Mouse (Mus musculus): ENCODE results near the gene Tnfrsf13c. TPM values are rescaled to one million over a fixed set of nuclear protein-coding genes. Genes with fewer than 3 reads are reported as not detected.

Tnfrsf13c gene
- total and polyA plus RNA-seq, 3 experiments, result 204 to 287 (median 257) TPM

DNA sequence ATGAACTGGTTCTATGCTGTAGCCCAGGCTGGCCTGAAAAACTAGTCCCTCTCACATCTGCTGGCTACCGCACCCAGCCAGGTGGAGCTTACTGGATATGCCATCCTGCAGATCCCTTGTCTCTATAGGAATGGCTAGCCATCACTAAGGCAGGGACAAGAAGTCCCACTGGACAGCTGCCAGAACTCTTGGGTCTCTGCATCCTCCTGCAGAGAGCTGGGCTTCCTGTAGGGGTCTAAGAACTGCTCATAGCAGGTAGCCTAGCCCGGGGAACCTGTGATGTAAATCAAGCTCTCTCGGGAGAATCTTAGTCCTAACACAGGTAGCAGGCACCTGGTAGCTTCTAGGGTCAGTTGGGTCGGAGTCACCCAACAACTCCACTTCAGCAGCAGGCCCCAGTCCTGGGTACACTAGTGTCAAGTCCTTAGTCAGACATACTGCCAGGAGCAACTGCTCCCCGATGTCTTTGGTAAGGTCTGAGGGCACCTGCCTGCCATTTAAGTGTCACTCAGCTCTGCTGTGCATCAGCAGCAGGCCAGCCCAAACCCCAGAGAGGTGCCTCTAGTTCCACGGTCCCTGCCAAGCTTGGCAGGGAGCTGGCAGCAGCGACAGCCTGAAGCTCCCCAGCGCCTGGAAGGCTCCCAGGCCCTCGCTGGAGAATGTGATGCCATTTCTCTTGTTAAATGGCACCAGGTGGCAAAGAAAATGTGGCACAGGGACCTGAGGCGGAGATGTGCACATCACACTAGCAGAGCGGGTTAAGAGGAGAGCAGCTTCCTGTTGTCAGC lies 7.6 kb upstream of the Tnfrsf13c start:
- H3K4me3 ChIP-seq (replicated peaks in 1 of 3; ENCODE audit: low read depth in 2 of 3, low read length in 2 of 3, poor library complexity in 1 of 3), result no peak overlapping the region
- no peaks in the 10 kb centered on the region for H3K9me3 ChIP-seq (replicated peaks; ENCODE audit: low read length)
- dilution Hi-C loops (cut with MboI; ENCODE audit: extremely low pct_ligation_motif_present, extremely low pct_unique_long_range_greater_than_20kb, low sequenced_read_pairs), result no loop called here
- peaks cover 44 to 75% of the 10 kb centered on the region in 2 experiments for H3K4me1 ChIP-seq (ENCODE audit: control insufficient read depth in 1 of 2, insufficient read depth in 2 of 2)
- in situ Hi-C loops (cut with MboI; ENCODE audit: low pct_ligation_motif_present, low pct_unique_long_range_greater_than_20kb, low sequenced_read_pairs), result no loop called here
- no peaks in the 10 kb centered on the region for H3K79me2 ChIP-seq (replicated peaks; ENCODE audit: control insufficient read depth, extremely low read depth, insufficient read depth, poor library complexity, severe bottlenecking)
- H3K9ac ChIP-seq (ENCODE audit: insufficient read depth, low read depth), result no peak overlapping the region
- DNase-seq (ENCODE audit: extremely low read depth), result no peak
- no peak overlapping the region for H3K4me2 ChIP-seq (ENCODE audit: insufficient read depth, low read depth, poor library complexity, severe bottlenecking)
- H3K27ac ChIP-seq (ENCODE audit: insufficient read depth, low read depth), result no peak overlapping the region
- H3K27me3 ChIP-seq (replicated peaks), result no peaks in the 10 kb centered on the region
- peaks cover 5 to 32% of the 10 kb centered on the region in 2 experiments for H3K36me3 ChIP-seq (replicated peaks in 1 of 2; ENCODE audit: control insufficient read depth in 1 of 2, insufficient read depth in 1 of 2, low read length in 1 of 2)
- TF ChIP-seq ZC3H11A (IDR thresholded peaks at IDR 0.05; ENCODE audit: low read depth, low read length) (no peak), PAX5 (IDR thresholded peaks at IDR 0.05; ENCODE audit: low read length) (no peak), MYC (IDR thresholded peaks at IDR 0.05; ENCODE audit: low read depth, low read length) (no peak), TCF12 (IDR thresholded peaks at IDR 0.05; ENCODE audit: low read depth, low read length) (no peak), JUN (IDR thresholded peaks at IDR 0.05; ENCODE audit: insufficient read depth, low read depth, low read length) (no peak), MEF2A (IDR thresholded peaks at IDR 0.05; ENCODE audit: borderline replicate concordance, low read depth, low read length) (no peak), POLR2A (IDR thresholded peaks at IDR 0.05; ENCODE audit: low read depth, low read length) (no peak), CHD2 (IDR thresholded peaks at IDR 0.05; ENCODE audit: low read length) (no peak; the same call in 1 of the 2 replicates), ETS1 (conservative IDR thresholded peaks at IDR 0.05; ENCODE audit: low read depth, low read length) (no peak), MXI1 (IDR thresholded peaks at IDR 0.05; ENCODE audit: low read depth, low read length) (0 out of 2 replicates have a peak, but pooled peaks have one; percentile 23), UBTF (IDR thresholded peaks at IDR 0.05; ENCODE audit: low read depth, low read length) (no peak), ZKSCAN1 (IDR thresholded peaks at IDR 0.05; ENCODE audit: borderline replicate concordance, low read depth, low read length) (no peak), KAT2A (IDR thresholded peaks at IDR 0.05; ENCODE audit: insufficient replicate concordance, low read length) (no peak), SIN3A (IDR thresholded peaks at IDR 0.05; ENCODE audit: low read length) (0 out of 2 replicates have a peak, but pooled peaks have one; percentile 31), ELF1 (IDR thresholded peaks at IDR 0.05; ENCODE audit: low read depth, low read length) (no peak), IRF4 (IDR thresholded peaks at IDR 0.05; ENCODE audit: low read depth, low read length) (no peak), USF2 (conservative IDR thresholded peaks at IDR 0.05; ENCODE audit: low read depth, low read length) (no peak)

DNA sequence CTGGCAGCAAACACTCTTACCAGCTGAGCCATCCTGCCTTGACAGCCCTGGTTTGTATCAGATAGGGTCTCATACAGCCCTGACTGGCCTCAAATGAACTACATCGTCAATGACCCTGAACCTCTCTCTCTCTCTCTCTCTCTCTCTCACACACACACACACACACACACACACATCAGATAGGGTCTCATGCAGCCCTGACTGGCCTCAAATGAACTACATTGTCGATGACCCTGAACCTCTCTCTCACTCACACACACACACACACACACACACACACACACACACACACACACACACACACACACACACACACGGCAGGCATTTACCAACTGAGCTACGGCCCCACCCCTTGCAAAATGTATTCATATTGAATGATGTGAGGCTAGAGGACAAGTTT lies 6.9 kb upstream of the Tnfrsf13c start:
- TF ChIP-seq USF1 (IDR thresholded peaks at IDR 0.05; ENCODE audit: low read depth, low read length) (no peak), POLR2AphosphoS2 (IDR thresholded peaks at IDR 0.05; ENCODE audit: low read depth, low read length) (no peak), ZKSCAN1 (IDR thresholded peaks at IDR 0.05; ENCODE audit: borderline replicate concordance, low read depth, low read length) (no peak), POLR2A (IDR thresholded peaks at IDR 0.05; ENCODE audit: low read depth, low read length) (no peak), NRF1 (IDR thresholded peaks at IDR 0.05; ENCODE audit: low read depth, low read length) (no peak), CHD1 (IDR thresholded peaks at IDR 0.05; ENCODE audit: low read depth, low read length) (no peak), RAD21 (IDR thresholded peaks at IDR 0.05; ENCODE audit: low read depth, low read length) (no peak), MAZ (IDR thresholded peaks at IDR 0.05; ENCODE audit: low read depth, low read length) (no peak), IRF4 (IDR thresholded peaks at IDR 0.05; ENCODE audit: low read depth, low read length) (no peak), USF2 (conservative IDR thresholded peaks at IDR 0.05; ENCODE audit: low read depth, low read length) (no peak), TBP (conservative IDR thresholded peaks at IDR 0.05; ENCODE audit: low read depth, low read length) (no peak), GABPA (IDR thresholded peaks at IDR 0.05; ENCODE audit: insufficient replicate concordance, low read depth, low read length) (no peak), ZNF384 (IDR thresholded peaks at IDR 0.05; ENCODE audit: low read depth, low read length) (no peak), KAT2A (IDR thresholded peaks at IDR 0.05; ENCODE audit: insufficient replicate concordance, low read length) (no peak), PAX5 (IDR thresholded peaks at IDR 0.05; ENCODE audit: low read length) (no peak), NELFE (IDR thresholded peaks at IDR 0.05; ENCODE audit: low read depth, low read length) (no peak), EP300 (IDR thresholded peaks at IDR 0.05; ENCODE audit: low read length) (no peak), JUN (IDR thresholded peaks at IDR 0.05; ENCODE audit: insufficient read depth, low read depth, low read length) (no peak), ZMIZ1 (IDR thresholded peaks at IDR 0.05; ENCODE audit: low read depth, low read length) (no peak), JUND (conservative IDR thresholded peaks at IDR 0.05; ENCODE audit: low read depth, low read length) (no peak)
- Histone ChIP-seq H3K9ac (ENCODE audit: insufficient read depth, low read depth) (no peak overlapping the region), H3K79me2 (replicated peaks; ENCODE audit: control insufficient read depth, extremely low read depth, insufficient read depth, poor library complexity, severe bottlenecking) (no peaks in the 10 kb centered on the region), H3K27ac (ENCODE audit: insufficient read depth, low read depth) (no peak overlapping the region), H3K27me3 (replicated peaks) (no peaks in the 10 kb centered on the region), H3K4me1 (ENCODE audit: control insufficient read depth in 1 of 2, insufficient read depth in 2 of 2) (peaks cover 45 to 78% of the 10 kb centered on the region in 2 experiments), H3K36me3 (replicated peaks in 1 of 2; ENCODE audit: control insufficient read depth in 1 of 2, insufficient read depth in 1 of 2, low read length in 1 of 2) (peaks cover 5 to 30% of the 10 kb centered on the region in 2 experiments), H3K4me2 (ENCODE audit: insufficient read depth, low read depth, poor library complexity, severe bottlenecking) (no peak overlapping the region), H3K4me3 (replicated peaks in 1 of 3; ENCODE audit: low read depth in 2 of 3, low read length in 2 of 3, poor library complexity in 1 of 3) (no peak overlapping the region), H3K9me3 (replicated peaks; ENCODE audit: low read length) (no peaks in the 10 kb centered on the region)
- DNase-seq (ENCODE audit: extremely low read depth), result no peak
- dilution Hi-C loops (cut with MboI; ENCODE audit: extremely low pct_ligation_motif_present, extremely low pct_unique_long_range_greater_than_20kb, low sequenced_read_pairs) (no loop called here), in situ Hi-C loops (cut with MboI; ENCODE audit: low pct_ligation_motif_present, low pct_unique_long_range_greater_than_20kb, low sequenced_read_pairs) (no loop called here)

Data from CH12.LX (cell line).